Mouse (Mus musculus) stomach, postnatal 0 days (tissue): ENCODE measurements around the gene Arfgap1.

ENCODE experiments used
- CTCF ChIP-seq: IDR thresholded peaks from 2 replicates; pipeline ENCODE4 v1.5.1; 2016; ENCODE audit warnings: antibody characterized with exemption, low read depth, mild to moderate bottlenecking, moderate library complexity
- EP300 ChIP-seq: optimal IDR thresholded peaks from 2 replicates; pipeline ENCODE3; 2016; ENCODE audit warnings: antibody characterized with exemption

- no peak for TF ChIP-seq CTCF
- TF ChIP-seq EP300 = no peak
Measured at GRCm38 (mm10) chr2:181007054-181007453, 40.0 kb downstream of the Arfgap1 start.
